Mouse (Mus musculus) telencephalon, adult 2 months (tissue): ENCODE measurements at regions not wholly inside any gene's neighbourhood (a gene's known extent, or its start where the extent isn't known, plus 50 kb on each side); places are given as distances from the start of the nearest gene placed in this dataset.
"Not testable (repeated sequence)": the region's sequence is repeated elsewhere in the genome, so short reads cannot be mapped to it uniquely, and the experiment has no call there.

ENCODE experiments used
- DNase-seq: peaks from one replicate; pipeline ENCODE4 v3.0.0-alpha.2; 2011; ENCODE audit warnings: low read depth, low spot score

- peak; percentile 21 for DNase-seq
Measured at GRCm38 (mm10) chr12:43326714-43327334, 883.3 kb downstream of the Dnajb9 start.

DNA sequence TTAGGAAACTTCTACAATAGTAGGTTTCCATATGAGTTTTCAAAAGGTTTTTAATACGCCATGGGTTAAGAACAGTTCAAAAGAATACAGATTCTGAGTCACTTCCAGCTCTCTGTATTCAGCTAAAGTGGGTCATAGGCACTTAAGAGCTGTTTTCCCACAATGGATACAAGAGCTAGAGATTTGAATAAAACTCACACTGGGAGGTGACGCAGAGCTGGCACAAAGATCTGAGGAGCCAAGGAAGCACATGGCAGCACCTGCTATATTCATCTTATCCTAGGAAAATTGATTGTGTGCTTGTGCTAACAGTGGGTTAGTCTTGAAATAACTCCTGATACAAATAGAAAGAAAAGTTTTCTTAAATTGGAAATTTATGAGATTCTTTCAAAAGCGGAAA lies 899.8 kb downstream of the Dnajb9 start:
- DNase-seq, result peak; percentile 41

DNA sequence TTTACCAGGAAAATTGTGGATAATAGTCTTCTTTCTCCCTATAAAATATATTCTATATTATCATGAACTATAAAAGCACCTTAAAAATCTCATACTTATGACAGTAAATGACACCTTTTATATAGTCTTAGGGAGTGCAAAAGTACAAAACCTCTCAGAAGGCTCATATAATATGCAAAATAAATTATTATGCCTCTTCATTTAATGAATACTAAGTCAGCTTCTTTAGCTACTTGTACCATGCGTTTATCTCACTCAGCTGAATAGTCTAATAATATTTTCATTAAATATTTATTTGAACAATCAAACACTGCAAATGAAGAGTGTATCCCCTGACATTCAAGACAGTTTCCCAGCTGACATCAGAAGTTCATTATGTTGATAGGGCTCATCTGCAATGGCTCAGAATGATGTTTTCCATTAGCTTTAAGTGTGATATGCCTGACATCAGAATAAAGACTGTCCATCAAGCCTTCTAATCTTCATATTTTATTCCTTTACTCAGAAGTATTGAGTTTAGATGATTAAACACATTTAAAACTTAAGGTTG lies 903.5 kb downstream of the Dnajb9 start:
- DNase-seq, result no peak

DNA sequence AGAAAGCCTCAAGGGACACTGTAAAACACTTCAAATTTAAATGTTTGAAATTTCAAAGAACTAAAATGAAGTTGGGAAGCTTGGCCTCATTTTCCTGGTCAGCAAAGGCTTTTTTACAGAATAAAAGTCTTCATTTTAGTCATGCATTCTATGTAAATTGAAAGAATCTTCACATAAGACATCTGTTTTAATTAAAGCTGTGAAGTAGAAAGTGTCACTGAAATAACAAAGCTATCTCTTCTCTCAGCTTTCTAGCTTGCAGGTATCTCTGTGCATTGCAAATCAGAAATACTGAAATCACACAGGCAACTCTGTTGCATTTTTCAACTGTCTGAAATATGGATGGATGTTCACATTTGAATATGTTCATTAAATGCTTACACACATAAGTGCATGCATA lies 909.6 kb downstream of the Dnajb9 start:
- peak; percentile 12 for DNase-seq

DNA sequence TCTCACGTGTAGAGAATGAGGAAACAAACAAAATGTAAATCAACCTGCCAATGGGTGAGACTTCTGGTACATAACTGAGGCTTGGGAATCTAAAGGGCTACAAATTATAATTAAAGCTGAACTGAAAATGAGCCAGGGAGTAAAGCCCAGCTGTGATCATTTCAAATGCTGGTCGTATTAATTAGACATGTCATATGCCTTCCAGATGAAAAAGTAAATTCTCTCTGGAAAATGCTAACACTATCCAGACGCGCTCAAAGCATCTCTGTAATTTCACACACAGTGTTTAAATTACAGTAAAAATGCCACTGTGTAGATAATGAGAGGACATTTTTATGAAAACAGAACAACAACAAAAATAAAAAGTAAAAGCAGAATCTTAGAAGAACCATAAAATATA lies 929.7 kb downstream of the Dnajb9 start:
- no peak for DNase-seq

DNA sequence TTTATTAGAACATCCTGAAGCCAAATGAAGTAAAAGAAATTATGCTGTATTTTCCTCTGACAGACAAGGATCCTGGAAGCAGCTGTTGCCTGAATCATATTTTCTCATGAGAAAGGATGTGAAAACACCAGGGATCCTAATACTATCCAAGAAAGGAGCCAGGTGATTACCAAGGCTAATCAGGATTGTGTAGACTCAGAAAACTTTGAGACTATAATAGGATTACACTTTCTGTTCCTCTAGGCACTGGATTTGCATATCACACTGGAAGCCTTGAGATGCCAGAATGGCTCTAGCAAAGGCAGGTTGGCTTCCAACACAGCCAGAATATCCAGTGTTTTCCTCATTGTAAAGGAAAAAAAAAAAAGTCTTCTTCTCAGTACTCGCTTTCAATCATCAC lies 945.1 kb downstream of the Dnajb9 start:
- DNase-seq, result no peak

GRCm38 (mm10) chr12:43263845-43264244 lies 946.3 kb downstream of the Dnajb9 start:
- no peak for DNase-seq

GRCm38 (mm10) chr12:43225950-43226349 lies 984.2 kb downstream of the Dnajb9 start:
- DNase-seq, result no peak

- DNase-seq, result no peak
Measured at GRCm38 (mm10) chr12:43223768-43224435, 986.2 kb downstream of the Dnajb9 start.

GRCm38 (mm10) chr12:43212341-43212740 lies 997.8 kb downstream of the Dnajb9 start:
- DNase-seq, result not testable (repeated sequence)

DNA sequence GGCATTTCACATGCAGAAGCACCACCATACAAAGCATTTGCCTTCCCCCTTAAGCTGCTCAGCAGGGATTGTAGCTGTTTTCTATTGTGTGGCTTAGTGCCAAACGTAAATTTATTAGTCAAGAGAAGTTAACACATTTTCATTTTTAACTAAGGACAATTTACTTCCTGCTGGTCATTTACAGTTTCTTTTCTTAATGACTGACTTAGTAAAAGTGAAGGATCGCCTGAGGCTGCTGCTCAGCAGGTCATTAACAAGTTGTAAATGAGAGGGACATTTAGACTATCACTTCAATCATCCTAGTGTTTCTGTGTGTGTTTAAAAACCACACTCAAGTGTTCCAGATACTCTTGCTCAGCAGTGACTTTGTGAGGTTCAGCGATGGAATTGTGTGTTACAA lies 1005.5 kb downstream of the Dnajb9 start:
- no peak for DNase-seq
